Mouse (Mus musculus): Measurements from ENCODE around the gene Dph2. TPM values are rescaled to one million over a fixed set of nuclear protein-coding genes. Genes with fewer than 3 reads are reported as not detected.

Dph2 gene
- polyA plus RNA-seq, 1 experiment from 2014 or later = 27.1 TPM

DNA sequence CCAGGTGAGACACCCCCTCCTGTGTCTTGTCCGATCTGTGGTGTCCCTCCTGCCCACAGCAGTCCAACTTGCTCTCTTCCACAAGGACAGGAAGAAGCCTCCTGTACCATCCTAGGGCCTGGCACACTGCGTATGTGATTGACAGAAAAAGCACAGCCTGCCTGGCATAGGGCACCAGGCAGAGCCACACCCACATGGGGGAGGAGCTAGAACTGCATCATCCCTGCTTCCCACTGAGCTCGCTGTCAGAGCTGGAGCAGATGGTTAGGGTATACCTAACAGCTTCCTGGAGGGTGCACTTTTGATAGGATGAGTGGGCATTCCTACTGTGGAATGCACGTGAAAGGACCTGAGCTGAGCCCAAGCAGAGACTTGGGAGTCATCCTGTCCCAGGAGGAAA lies 29.0 kb downstream of the Dph2 start:
- no peak overlapping the region for H3K27ac ChIP-seq
- H3K4me1 ChIP-seq (replicated peaks) = peaks cover 32% of the 10 kb centered on the region
- H3K27me3 ChIP-seq (ENCODE audit: insufficient read depth, poor library complexity, severe bottlenecking) = peaks cover 9% of the 10 kb centered on the region
- no peak for DNase-seq (ENCODE audit: low spot score)
- no peaks in the 10 kb centered on the region for H3K36me3 ChIP-seq
- WGBS = 44% methylated on average over 4 of the region's 4 CpGs
- no peaks in the 10 kb centered on the region for H3K9me3 ChIP-seq
- H3K4me3 ChIP-seq = no peak overlapping the region

DNA sequence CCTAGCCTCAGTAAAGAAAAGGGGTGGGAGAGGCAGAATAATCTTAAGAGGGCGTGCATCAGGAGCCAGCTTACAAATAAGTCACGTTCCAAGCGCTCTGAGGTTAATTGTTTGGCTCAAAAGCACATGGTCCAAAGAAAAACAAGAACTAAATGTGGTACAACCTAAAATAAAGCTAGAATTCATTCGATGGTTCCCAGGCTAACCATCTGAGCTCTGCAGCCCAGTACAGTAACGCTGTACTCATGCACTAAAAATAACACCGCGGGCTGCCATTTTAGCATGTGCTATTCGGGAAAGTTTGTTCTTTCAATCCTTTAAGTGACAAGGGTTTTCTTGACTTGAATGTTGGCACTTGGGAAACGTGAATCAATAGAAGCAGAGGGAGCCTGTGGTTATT lies 31.3 kb downstream of the Dph2 start:
- H3K4me3 ChIP-seq = no peak overlapping the region
- H3K9me3 ChIP-seq = no peaks in the 10 kb centered on the region
- no peak for DNase-seq (ENCODE audit: low spot score)
- H3K36me3 ChIP-seq = peaks cover 4% of the 10 kb centered on the region; the same call in 1 of the 2 replicates
- H3K27me3 ChIP-seq (ENCODE audit: insufficient read depth, poor library complexity, severe bottlenecking) = 0 out of 2 replicates have a peak, but pooled peaks cover 3% of the 10 kb centered on the region
- peaks cover 25% of the 10 kb centered on the region for H3K4me1 ChIP-seq (replicated peaks)
- no peak overlapping the region for H3K27ac ChIP-seq
- 91% methylated on average over 9 of the region's 9 CpGs for WGBS

DNA sequence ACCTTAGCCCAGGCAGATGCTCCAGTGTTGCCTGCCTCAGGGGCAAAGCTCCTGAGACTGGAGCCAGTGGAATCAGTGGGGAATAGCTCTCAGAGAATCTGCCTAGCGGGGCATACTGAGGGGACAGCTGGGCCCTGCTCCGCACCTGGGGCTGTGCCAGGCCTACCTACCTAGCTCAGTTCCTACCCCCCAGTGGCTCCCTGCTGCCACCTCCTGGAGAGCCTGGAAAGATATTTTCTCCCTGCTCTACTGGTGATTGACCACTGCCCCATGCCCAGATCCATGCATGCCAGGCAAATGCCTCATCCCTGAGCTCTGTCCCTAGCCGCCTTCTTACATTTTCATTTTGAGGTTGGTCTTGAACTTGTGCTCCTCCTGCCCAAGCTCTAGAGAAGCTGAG lies 33.0 kb downstream of the Dph2 start:
- DNase-seq (ENCODE audit: low spot score) = no peak
- Histone ChIP-seq H3K27me3 (ENCODE audit: insufficient read depth, poor library complexity, severe bottlenecking) (0 out of 2 replicates have a peak, but pooled peaks cover 3% of the 10 kb centered on the region), H3K36me3 (peaks cover 4% of the 10 kb centered on the region; the same call in 1 of the 2 replicates), H3K4me1 (replicated peaks) (peaks cover 32% of the 10 kb centered on the region), H3K9me3 (no peaks in the 10 kb centered on the region), H3K27ac (no peak overlapping the region), H3K4me3 (no peak overlapping the region)
- WGBS = 68% methylated on average over 3 of the region's 3 CpGs

DNA sequence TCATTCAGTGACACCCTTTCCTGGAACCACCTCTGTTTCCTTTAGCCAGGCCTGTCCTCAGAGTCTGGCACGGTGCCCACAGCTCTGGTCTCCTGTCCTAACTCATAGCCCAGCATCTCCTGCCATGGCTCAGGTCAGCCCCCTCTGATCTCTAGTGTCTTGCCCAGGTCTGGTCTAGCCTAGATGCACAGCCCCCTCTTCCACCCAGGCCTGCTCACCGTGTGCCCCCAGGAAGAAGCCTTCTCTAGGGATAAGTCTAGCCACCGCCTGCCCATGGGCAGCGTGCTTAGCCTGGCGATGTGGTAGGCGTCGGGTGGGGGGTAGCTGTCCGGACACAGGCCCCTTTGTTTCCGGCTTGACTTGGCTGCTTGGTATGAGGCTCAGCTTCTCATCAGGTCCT lies 36.7 kb downstream of the Dph2 start:
- no peak for DNase-seq (ENCODE audit: low spot score)
- peaks cover 4% of the 10 kb centered on the region; the same call in 1 of the 2 replicates for H3K36me3 ChIP-seq
- peaks cover 33% of the 10 kb centered on the region for H3K4me1 ChIP-seq (replicated peaks)
- H3K27ac ChIP-seq = peak overlapping the region; percentile 35; the same call in 1 of the 2 replicates
- H3K9me3 ChIP-seq = no peaks in the 10 kb centered on the region
- 81% methylated on average over 9 of the region's 9 CpGs for WGBS
- H3K4me3 ChIP-seq = no peak overlapping the region
- 0 out of 2 replicates have a peak, but pooled peaks cover 3% of the 10 kb centered on the region for H3K27me3 ChIP-seq (ENCODE audit: insufficient read depth, poor library complexity, severe bottlenecking)

DNA sequence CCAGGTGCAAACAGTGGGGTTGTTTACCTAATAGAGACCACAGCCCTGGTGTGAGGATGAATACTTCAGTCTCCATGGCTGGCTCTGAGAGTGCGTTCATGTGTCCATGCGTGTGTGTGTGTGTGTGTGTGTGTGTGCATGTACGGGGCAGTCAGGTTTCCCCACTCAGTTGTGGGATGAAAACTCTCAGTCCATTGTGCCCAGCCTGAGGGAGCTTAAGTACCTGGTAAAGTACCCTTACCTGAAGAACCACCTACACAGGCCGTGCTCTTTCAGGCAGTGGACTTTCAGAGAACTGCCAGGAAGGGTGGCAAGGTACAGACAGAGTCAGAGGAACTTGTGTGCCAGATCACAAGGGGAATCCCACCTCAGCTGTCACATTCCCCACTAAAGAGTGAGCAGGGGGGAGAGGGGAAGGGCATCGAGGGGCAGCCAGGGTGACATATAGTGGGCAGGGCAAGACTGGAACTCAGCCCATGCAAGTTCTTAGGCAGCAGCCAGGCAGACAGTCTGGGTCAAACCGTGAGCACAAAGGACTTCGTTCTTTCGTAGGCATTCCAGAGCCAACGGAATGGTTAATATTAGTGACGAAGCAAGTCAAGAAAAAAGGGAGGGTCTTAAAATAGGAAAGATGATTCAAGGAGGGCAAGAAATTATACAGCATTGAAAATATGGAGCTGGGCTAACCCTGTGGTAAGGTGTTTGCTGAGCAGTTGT lies 39.5 kb downstream of the Dph2 start:
- H3K9me3 ChIP-seq = no peaks in the 10 kb centered on the region
- H3K36me3 ChIP-seq = peaks cover 4% of the 10 kb centered on the region; the same call in 1 of the 2 replicates
- H3K4me1 ChIP-seq (replicated peaks) = peaks cover 50% of the 10 kb centered on the region
- no peak overlapping the region for H3K27ac ChIP-seq
- H3K4me3 ChIP-seq = no peak overlapping the region
- WGBS = 89% methylated on average over 10 of the region's 10 CpGs
- no peaks in the 10 kb centered on the region for H3K27me3 ChIP-seq (ENCODE audit: insufficient read depth, poor library complexity, severe bottlenecking)
- DNase-seq (ENCODE audit: low spot score) = no peak

DNA sequence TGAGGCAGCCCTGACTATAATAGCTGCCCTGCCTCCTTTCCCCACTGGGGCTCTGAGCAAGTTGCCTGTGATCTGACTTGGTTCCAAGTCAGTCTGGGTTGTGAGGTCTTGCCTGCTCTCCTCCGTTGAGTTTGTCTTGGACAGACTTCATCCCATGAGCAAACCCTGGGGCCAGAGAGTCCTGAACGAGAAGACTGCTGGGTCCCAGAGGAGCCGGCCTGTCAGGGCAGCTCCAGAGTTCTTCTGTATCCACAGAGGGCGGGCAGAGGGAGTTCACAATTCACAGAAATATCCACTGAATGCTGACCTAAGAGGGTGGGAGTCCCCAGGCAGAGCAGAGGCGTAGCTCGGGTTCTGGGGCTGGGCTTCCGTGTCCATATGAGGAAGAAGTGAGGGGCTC lies 41.0 kb downstream of the Dph2 start:
- Histone ChIP-seq H3K9me3 (no peaks in the 10 kb centered on the region), H3K27me3 (ENCODE audit: insufficient read depth, poor library complexity, severe bottlenecking) (no peaks in the 10 kb centered on the region), H3K27ac (peak overlapping the region; percentile 40; the same call in 1 of the 2 replicates), H3K36me3 (no peaks in the 10 kb centered on the region), H3K4me3 (no peak overlapping the region), H3K4me1 (replicated peaks) (peaks cover 50% of the 10 kb centered on the region)
- 80% methylated on average over 7 of the region's 7 CpGs for WGBS
- DNase-seq (ENCODE audit: low spot score) = no peak

DNA sequence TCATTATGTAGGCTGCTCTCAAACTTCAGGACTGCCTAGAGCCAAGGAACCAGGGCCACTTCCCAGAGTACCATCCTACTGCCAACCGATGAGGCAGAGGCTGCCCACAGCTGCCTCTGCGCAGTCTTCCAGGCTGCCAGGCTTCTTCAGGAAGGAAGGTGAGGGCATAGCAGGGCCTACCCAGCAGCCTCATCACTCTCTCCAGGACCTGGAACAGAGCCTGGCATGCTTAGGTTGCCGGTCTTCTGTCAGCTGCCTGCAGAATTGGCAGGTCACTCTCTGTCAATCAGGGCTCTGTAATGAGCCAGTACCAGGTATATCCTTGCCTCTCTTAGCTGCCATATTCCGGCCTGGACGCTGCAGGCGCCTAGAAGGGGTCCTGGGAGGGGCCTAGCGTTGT lies 41.7 kb downstream of the Dph2 start:
- no peaks in the 10 kb centered on the region for H3K36me3 ChIP-seq
- H3K27ac ChIP-seq = peak overlapping the region; percentile 79
- no peak overlapping the region for H3K4me3 ChIP-seq
- 77% methylated on average over 7 of the region's 7 CpGs for WGBS
- no peak for DNase-seq (ENCODE audit: low spot score)
- H3K9me3 ChIP-seq = no peaks in the 10 kb centered on the region
- H3K27me3 ChIP-seq (ENCODE audit: insufficient read depth, poor library complexity, severe bottlenecking) = no peaks in the 10 kb centered on the region
- H3K4me1 ChIP-seq (replicated peaks) = peaks cover 47% of the 10 kb centered on the region

DNA sequence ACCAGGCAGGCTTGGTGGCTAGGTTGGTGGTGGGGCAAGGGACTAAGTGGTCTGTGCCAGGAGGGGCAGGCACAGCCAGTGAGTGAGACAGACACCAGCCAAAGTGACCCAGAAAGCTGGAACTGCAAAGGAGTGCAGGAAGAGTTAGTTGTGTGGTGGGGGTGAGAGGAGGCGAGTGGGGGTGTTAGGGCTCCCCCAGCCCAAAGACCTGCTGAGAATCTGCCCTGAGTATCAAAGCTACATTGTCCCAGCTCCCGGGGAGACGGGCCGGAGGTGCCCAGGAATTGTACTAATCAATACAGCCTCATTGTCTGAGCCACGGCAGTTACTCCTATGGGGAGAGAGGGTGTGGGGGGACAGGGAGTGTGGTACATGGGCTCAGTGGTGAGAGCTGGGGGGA lies 42.3 kb downstream of the Dph2 start:
- Histone ChIP-seq H3K9me3 (no peaks in the 10 kb centered on the region), H3K4me3 (peak overlapping the region; percentile 20), H3K27ac (peak overlapping the region; percentile 79), H3K36me3 (no peaks in the 10 kb centered on the region), H3K4me1 (replicated peaks) (peaks cover 48% of the 10 kb centered on the region), H3K27me3 (ENCODE audit: insufficient read depth, poor library complexity, severe bottlenecking) (no peaks in the 10 kb centered on the region)
- DNase-seq (ENCODE audit: low spot score) = no peak
- 22% methylated on average over 5 of the region's 5 CpGs for whole genome bisulfite sequencing

DNA sequence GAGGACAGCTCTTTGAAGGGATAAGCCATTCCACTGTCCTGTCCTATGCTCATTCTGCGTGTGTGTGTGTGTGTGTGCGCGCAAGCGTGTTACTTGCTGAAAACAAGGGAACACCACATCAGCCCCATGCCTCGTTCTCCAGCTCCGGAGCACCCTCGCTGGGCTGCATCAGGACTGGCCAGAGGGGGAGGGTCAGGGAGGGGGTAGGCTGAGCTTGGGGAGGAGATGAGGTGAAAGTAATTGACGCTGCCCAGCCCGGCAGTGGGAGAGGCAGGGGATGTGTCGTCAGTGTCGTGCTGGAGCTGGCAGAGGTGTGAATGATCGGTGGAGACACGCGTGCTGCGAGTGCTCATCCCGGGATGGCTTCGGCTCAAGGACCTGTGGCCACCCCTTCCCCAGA lies 42.8 kb downstream of the Dph2 start:
- Histone ChIP-seq H3K27me3 (ENCODE audit: insufficient read depth, poor library complexity, severe bottlenecking) (no peaks in the 10 kb centered on the region), H3K36me3 (no peaks in the 10 kb centered on the region), H3K27ac (peak overlapping the region; percentile 79), H3K9me3 (no peaks in the 10 kb centered on the region), H3K4me3 (peak overlapping the region; percentile 20; the same call in 1 of the 2 replicates), H3K4me1 (replicated peaks) (peaks cover 49% of the 10 kb centered on the region)
- no peak for DNase-seq (ENCODE audit: low spot score)
- 57% methylated on average over 17 of the region's 17 CpGs for WGBS

DNA sequence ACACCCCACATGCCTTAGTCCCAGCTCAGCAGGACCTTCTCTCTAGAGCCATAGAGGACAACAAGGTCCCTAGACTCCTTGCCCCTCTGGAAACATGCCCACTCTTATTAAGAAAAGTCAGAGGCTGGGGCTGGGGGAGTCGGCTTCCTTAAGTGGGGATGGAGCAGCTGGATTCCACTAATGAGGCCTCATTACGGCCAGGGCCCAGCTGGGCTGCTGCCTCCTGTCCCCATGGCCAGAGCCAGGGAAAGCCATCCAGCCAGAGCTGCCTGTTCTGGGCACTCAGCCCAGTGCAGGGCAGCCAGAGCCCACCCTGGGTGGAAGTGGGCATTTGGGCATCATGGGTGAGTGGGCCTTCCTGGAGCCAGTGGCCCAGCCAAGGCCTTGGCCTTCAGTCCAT lies 44.8 kb downstream of the Dph2 start:
- H3K27ac ChIP-seq = peak overlapping the region; percentile 66
- H3K4me3 ChIP-seq = no peak overlapping the region
- DNase-seq (ENCODE audit: low spot score) = no peak
- H3K4me1 ChIP-seq (replicated peaks) = peaks cover 41% of the 10 kb centered on the region
- no peaks in the 10 kb centered on the region for H3K27me3 ChIP-seq (ENCODE audit: insufficient read depth, poor library complexity, severe bottlenecking)
- 52% methylated on average over 2 of the region's 2 CpGs for WGBS
- no peaks in the 10 kb centered on the region for H3K9me3 ChIP-seq
- H3K36me3 ChIP-seq = no peaks in the 10 kb centered on the region

DNA sequence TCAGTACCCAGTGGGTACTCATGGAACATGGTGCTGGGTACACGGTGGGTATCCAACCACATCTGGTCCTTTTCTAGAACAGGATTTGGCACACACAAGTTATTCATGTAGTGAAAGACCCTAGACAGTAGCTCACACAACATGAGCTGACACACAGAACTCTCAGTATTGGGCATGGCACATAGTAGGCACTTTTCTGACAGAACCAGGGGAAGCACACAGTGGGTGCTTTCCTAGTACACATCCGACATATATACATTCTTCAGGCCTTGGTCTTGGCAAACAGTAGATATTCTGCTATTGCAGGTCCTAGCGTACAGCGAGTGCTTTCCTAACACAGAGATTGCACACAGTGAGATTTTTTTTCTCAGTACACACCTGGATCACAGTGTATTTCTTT lies 45.6 kb downstream of the Dph2 start:
- no peaks in the 10 kb centered on the region for H3K36me3 ChIP-seq
- H3K9me3 ChIP-seq = no peaks in the 10 kb centered on the region
- H3K4me3 ChIP-seq = no peak overlapping the region
- 96% methylated on average over 4 of the region's 4 CpGs for WGBS
- DNase-seq (ENCODE audit: low spot score) = no peak
- no peaks in the 10 kb centered on the region for H3K27me3 ChIP-seq (ENCODE audit: insufficient read depth, poor library complexity, severe bottlenecking)
- H3K27ac ChIP-seq = no peak overlapping the region
- peaks cover 41% of the 10 kb centered on the region for H3K4me1 ChIP-seq (replicated peaks)

DNA sequence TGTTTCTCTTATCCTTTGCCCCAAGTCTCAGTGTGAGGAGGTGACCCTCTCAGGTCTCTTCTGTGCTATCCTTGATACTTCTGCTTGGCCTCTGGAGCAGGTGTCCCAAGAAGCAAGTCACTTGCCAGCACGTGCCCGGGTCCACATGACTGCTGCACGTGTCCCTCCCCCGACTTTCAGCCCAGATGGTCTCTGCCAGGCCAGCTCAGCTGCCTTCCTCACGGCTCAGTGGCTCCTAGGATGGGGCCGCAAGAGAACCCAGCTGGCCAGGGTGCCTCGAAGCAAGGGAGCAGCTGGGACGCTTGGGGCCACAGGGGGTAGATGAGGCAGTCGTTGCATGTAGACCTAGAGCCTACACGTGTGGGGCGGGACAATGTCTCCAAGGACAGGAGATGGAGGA lies 46.5 kb downstream of the Dph2 start:
- no peak overlapping the region for H3K4me3 ChIP-seq
- no peak overlapping the region for H3K27ac ChIP-seq
- no peaks in the 10 kb centered on the region for H3K36me3 ChIP-seq
- no peak for DNase-seq (ENCODE audit: low spot score)
- H3K9me3 ChIP-seq = no peaks in the 10 kb centered on the region
- WGBS = 82% methylated on average over 11 of the region's 11 CpGs
- H3K4me1 ChIP-seq (replicated peaks) = peaks cover 34% of the 10 kb centered on the region
- no peaks in the 10 kb centered on the region for H3K27me3 ChIP-seq (ENCODE audit: insufficient read depth, poor library complexity, severe bottlenecking)

DNA sequence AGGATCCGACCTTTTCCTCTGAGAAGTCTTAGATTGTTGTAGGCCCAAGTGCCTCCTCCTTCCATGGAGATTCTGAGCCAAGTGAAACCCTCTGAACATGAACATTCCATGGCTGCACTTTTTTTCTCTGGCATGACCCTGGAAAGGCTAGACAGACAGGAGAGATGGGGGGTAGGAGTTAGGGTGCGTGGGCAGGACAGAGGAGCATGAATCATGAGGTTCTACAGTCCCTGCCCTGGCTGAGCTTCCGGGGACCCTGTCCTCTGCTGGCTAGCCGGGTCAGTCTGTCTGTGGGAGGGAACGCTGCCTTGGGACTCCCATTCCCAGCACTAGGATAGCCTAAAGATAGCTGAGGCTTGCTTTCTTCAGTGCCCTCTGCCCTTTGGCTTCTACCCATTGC lies 47.4 kb downstream of the Dph2 start:
- H3K36me3 ChIP-seq = no peaks in the 10 kb centered on the region
- no peaks in the 10 kb centered on the region for H3K27me3 ChIP-seq (ENCODE audit: insufficient read depth, poor library complexity, severe bottlenecking)
- peaks cover 25% of the 10 kb centered on the region for H3K4me1 ChIP-seq (replicated peaks)
- no peaks in the 10 kb centered on the region for H3K9me3 ChIP-seq
- DNase-seq (ENCODE audit: low spot score) = no peak
- H3K27ac ChIP-seq = no peak overlapping the region
- H3K4me3 ChIP-seq = no peak overlapping the region
- WGBS = 87% methylated on average over 5 of the region's 5 CpGs

All from hindbrain, embryonic 10.5 days (tissue).